Mouse (Mus musculus) layer of hippocampus, adult 2 months (tissue): ENCODE results near the gene Hsph1. TPM values are rescaled to one million over a fixed set of nuclear protein-coding genes. Genes with fewer than 3 reads are reported as not detected.
A peak's percentile ranks its signal among the peaks of the same experiment; 100 is the strongest.

Experiments
- DNase-seq, 2 experiments: peaks; one replicate each; pipeline ENCODE4 v3.0.0; 2022; ENCODE audit warnings: low spot score in 2 of 2
- H3K27ac ChIP-seq: fragments of 200-600 bp; 2 replicates; pipeline ENCODE4 v1.8.1; 2022
- H3K4me3 ChIP-seq: fragments of 200-600 bp; 2 replicates; pipeline ENCODE4 v1.8.1; 2022; ENCODE audit warnings: mild to moderate bottlenecking
- CTCF ChIP-seq: fragments of 200-600 bp; conservative IDR thresholded peaks from 2 replicates; pipeline ENCODE4 v1.8.1; 2022; ENCODE audit warnings: antibody characterized with exemption, mild to moderate bottlenecking, moderate library complexity
- total RNA-seq, 2 experiments: library from RNA; stranded (reverse); gene quantifications; 2 replicates each; pipeline ENCODE4 v1.2.3; 2021

Gene Hsph1
- total RNA-seq, 2 experiments from 2014 or later: 337 to 340 TPM

DNA sequence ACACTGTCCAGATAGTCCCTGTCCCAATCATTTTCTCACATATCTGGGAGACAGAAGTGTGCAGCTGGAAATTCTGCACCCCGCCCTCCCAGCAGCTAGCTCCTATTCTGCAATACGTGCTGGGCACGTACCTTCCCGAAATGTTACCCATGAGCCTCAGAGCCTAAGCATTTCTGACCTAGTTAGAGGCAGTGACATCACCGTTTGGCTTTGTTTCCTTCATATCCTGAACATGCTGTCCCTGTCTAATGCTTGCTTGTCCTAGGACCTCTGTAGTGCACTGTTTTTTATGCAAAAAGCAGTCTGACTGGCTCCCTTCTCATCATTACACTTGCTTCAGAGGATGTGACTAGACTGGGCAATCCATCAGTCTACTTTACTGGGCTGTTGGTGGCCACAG, 69.2 kb downstream of the Hsph1 start:
- peak; percentile 27 to 30 for DNase-seq
- Histone ChIP-seq H3K4me3 (no peak overlapping the region), H3K27ac (peak overlapping the region; percentile 40)
- TF ChIP-seq CTCF: no peak

DNA sequence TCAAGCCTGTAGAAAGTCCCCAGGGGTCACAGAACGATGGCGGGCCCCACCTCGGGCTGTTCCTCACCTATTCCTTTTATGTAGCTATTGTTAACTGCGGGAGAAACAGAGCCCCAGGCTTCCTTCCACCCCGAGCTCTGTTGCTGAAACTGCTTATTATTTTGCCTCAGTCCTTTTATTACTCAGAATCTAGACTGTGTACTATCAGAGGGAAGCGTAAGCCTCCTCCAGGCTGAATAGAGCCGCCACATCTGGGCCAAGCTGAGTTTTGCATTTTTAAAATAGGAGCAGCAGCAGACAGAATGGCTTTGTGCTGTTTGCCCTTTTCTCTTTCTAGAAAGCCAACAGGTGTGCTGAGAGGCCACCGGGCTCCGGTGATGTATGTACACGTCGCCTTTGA, 70.2 kb downstream of the Hsph1 start:
- no peak overlapping the region for H3K4me3 ChIP-seq
- no peak for TF ChIP-seq CTCF
- no peak for DNase-seq
- peak overlapping the region; percentile 40; the same call in 1 of the 2 replicates for H3K27ac ChIP-seq

Other genes with a start within 250 kb of the Hsph1 start
- gene Medag, start 224.6 kb downstream of the Hsph1 start, total RNA-seq: 1 to 10 TPM; 3.9 to 4.0 TPM
- gene Tex26, start 196.7 kb downstream of the Hsph1 start, total RNA-seq: under 1 TPM; 0.49 to 0.69 TPM
- 1 to 10 TPM in 1 of 2 experiments, under 1 TPM in 1; 0.41 to 1.0 TPM for gene Wdr95, start 107.7 kb downstream of the Hsph1 start, total RNA-seq
- 10 to 100 TPM; 10.7 to 11.9 TPM for gene B3glct, start 41.9 kb upstream of the Hsph1 start, total RNA-seq